Mouse (Mus musculus) embryonic facial prominence, embryonic 15.5 days (tissue): ENCODE measurements around the gene Galns. TPM values are rescaled to one million over a fixed set of nuclear protein-coding genes. Genes with fewer than 3 reads are reported as not detected.
"Not testable (repeated sequence)": the region's sequence is repeated elsewhere in the genome, so short reads cannot be mapped to it uniquely, and the experiment has no call there.

Source experiments
- ATAC-seq: fragments of 200-750 bp; cut with Nextera tagmentation; 2 replicates; pipeline ENCODE4 v1.8.0; 2017; ENCODE audit warnings: low read depth, moderate TSS enrichment; ENCODE audit not compliant: insufficient number of reproducible peaks, low FRiP score, low TSS enrichment
- H3K27ac ChIP-seq: fragments of 300-500 bp; sonication (generic); replicated peaks from 2 replicates; pipeline ENCODE4 v1.5.1; 2015; ENCODE audit warnings: mild to moderate bottlenecking, inconsistent platforms
- H3K27me3 ChIP-seq: fragments of 300-500 bp; sonication (generic); 2 replicates; pipeline ENCODE4 v1.6.1; 2015; ENCODE audit warnings: inconsistent platforms
- H3K36me3 ChIP-seq: fragments of 300-500 bp; sonication (generic); 2 replicates; pipeline ENCODE4 v1.6.1; 2015; ENCODE audit warnings: mild to moderate bottlenecking, inconsistent platforms
- H3K4me1 ChIP-seq: fragments of 300-500 bp; sonication (generic); 2 replicates; pipeline ENCODE4 v1.6.1; 2015; ENCODE audit warnings: inconsistent platforms
- H3K4me2 ChIP-seq: fragments of 300-500 bp; sonication (generic); replicated peaks from 2 replicates; pipeline ENCODE4 v1.6.1; 2015; ENCODE audit warnings: mild to moderate bottlenecking, inconsistent platforms
- H3K4me3 ChIP-seq: fragments of 300-500 bp; sonication (generic); replicated peaks from 2 replicates; pipeline ENCODE4 v1.5.1; 2015; ENCODE audit warnings: mild to moderate bottlenecking, inconsistent platforms
- H3K9ac ChIP-seq: fragments of 300-500 bp; sonication (generic); 2 replicates; pipeline ENCODE4 v1.6.1; 2015; ENCODE audit warnings: inconsistent platforms
- H3K9me3 ChIP-seq: fragments of 300-500 bp; sonication (generic); replicated peaks from 2 replicates; pipeline ENCODE4 v1.6.1; 2016; ENCODE audit warnings: inconsistent platforms
- WGBS: fragments of 180-500 bp; shearing (Covaris S2); methylation state at CpG from one replicate; pipeline ENCODE4 v1.1.7; 2015; 5-methylcytosine and 5-hydroxymethylcytosine counted together
- polyA plus RNA-seq: library from polyadenylated mRNA; unstranded; fragments of >200 nt; fragmentation: Nextera tagmentation; extraction: Ambion mirVana; gene quantifications from 2 replicates; pipeline ENCODE4 v1.2.1, GENCODE M21; 2015

Gene Galns
- polyA plus RNA-seq, 1 experiment from 2014 or later, result 11.3 TPM

DNA sequence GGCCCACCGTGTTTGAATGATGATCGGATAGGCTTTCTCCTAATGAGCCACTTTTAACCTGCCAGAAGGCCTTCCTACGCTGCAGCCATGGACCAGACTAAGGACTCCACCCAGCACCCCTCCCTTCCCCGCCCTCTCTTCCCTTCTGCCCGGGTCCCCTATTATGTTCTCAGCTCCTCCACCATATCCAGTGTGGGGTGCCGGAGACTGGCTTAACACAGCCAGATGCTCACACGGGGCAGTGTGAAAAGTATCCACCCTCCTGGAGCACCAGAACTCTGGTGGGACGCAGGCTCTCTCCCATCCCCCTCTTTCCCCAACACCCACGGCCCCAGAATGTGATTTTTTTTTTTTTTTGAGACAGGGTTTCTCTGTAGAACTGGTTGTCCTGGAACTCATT lies 37.7 kb downstream of the Galns start:
- Histone ChIP-seq H3K27ac (no peak overlapping the region), H3K4me3 (no peak overlapping the region), H3K4me2 (no peak overlapping the region), H3K27me3 (no peaks in the 10 kb centered on the region), H3K4me1 (peaks cover 41% of the 10 kb centered on the region), H3K9ac (no peak overlapping the region), H3K9me3 (no peaks in the 10 kb centered on the region), H3K36me3 (peaks cover 51% of the 10 kb centered on the region)
- ATAC-seq, result no peak
- WGBS, result 55% methylated on average over 9 of the region's 9 CpGs

DNA sequence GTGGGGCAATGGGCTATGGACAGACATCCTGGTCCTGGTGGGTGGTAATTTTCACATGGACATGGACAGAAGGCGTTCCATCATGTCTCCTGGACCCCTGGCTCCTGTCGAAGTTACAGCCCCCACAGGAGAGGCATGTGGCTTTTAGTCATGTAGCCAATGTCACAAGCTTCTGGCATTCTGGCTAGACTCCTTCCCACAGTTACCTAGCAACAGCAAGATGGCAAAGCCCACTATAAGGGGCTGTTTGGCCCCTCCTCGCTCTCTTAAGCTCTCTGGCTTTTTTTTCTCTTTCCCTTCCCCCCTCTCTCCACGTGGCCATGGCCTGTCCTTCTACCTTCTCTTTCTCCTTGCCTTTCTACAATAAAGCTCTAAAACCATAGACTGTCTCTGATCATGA lies 38.1 kb downstream of the Galns start:
- H3K9ac ChIP-seq, H3K9me3 ChIP-seq, H3K27ac ChIP-seq, ATAC-seq, H3K4me2 ChIP-seq, H3K4me3 ChIP-seq, H3K27me3 ChIP-seq: not testable (repeated sequence)
- WGBS, result 55% methylated on average over 4 of the region's 4 CpGs
- Histone ChIP-seq H3K36me3 (peaks cover 51% of the 10 kb centered on the region), H3K4me1 (peaks cover 39% of the 10 kb centered on the region)

- 90% methylated on average over 3 of the region's 3 CpGs for WGBS
- Histone ChIP-seq H3K36me3 (peaks cover 51% of the 10 kb centered on the region), H3K9ac (no peak overlapping the region), H3K27ac (no peak overlapping the region; the same call in 1 of the 2 replicates), H3K4me1 (peaks cover 39% of the 10 kb centered on the region), H3K4me3 (no peak overlapping the region), H3K4me2 (no peak overlapping the region), H3K27me3 (no peaks in the 10 kb centered on the region), H3K9me3 (no peaks in the 10 kb centered on the region)
- ATAC-seq, result no peak
Measured at GRCm38 (mm10) chr8:122572751-122573150, 38.5 kb downstream of the Galns start.

- no peaks in the 10 kb centered on the region for H3K9me3 ChIP-seq
- WGBS, result 90% methylated on average over 17 of the region's 17 CpGs
- H3K9ac ChIP-seq, result no peak overlapping the region
- H3K27ac ChIP-seq, result no peak overlapping the region
- H3K27me3 ChIP-seq, result no peaks in the 10 kb centered on the region
- no peak overlapping the region for H3K4me3 ChIP-seq
- ATAC-seq, result no peak
- H3K4me1 ChIP-seq, result peaks cover 39% of the 10 kb centered on the region
- peaks cover 51% of the 10 kb centered on the region for H3K36me3 ChIP-seq
- no peak overlapping the region for H3K4me2 ChIP-seq
Measured at GRCm38 (mm10) chr8:122571750-122572267, 39.5 kb downstream of the Galns start.

- 90% methylated on average over 11 of the region's 11 CpGs for WGBS
- H3K4me2 ChIP-seq, result no peak overlapping the region
- no peak overlapping the region for H3K9ac ChIP-seq
- peaks cover 51% of the 10 kb centered on the region for H3K36me3 ChIP-seq
- no peaks in the 10 kb centered on the region for H3K27me3 ChIP-seq
- no peak overlapping the region for H3K4me3 ChIP-seq
- H3K4me1 ChIP-seq, result peaks cover 42% of the 10 kb centered on the region
- H3K9me3 ChIP-seq, result no peaks in the 10 kb centered on the region
- ATAC-seq, result no peak
- H3K27ac ChIP-seq, result no peak overlapping the region
Measured at GRCm38 (mm10) chr8:122571153-122571552, 40.1 kb downstream of the Galns start.

- Histone ChIP-seq H3K27ac (no peak overlapping the region), H3K36me3 (peaks cover 51% of the 10 kb centered on the region), H3K27me3 (no peaks in the 10 kb centered on the region), H3K4me1 (peaks cover 31% of the 10 kb centered on the region), H3K4me2 (no peak overlapping the region), H3K4me3 (no peak overlapping the region), H3K9me3 (no peaks in the 10 kb centered on the region), H3K9ac (no peak overlapping the region)
- WGBS, result 92% methylated on average over 16 of the region's 16 CpGs
- no peak for ATAC-seq
Measured at GRCm38 (mm10) chr8:122569996-122570395, 41.3 kb downstream of the Galns start.

DNA sequence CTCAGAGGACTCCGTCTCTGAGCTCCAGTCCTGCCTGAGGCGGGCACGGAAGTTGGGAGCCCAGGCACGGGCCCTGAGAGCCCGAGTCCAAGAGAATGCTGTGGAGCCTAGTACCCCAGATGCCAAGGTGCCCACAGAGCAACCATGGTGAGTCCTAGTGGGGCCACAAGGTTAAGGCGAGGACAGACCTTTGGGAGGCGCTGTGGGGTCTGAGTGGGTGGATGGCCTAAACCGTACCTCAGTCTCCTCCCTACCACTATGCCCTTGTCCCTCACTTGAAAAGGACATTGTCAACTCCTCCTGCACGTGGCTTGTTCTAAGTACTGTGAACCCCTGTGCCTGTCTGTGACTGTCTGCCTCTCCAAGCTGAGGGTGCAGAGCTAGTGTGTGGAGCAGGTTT lies 41.9 kb downstream of the Galns start:
- 58% methylated on average over 9 of the region's 9 CpGs for WGBS
- no peak for ATAC-seq
- Histone ChIP-seq H3K4me3 (peak overlapping the region; percentile 88), H3K4me2 (peak overlapping the region; percentile 75), H3K9me3 (no peaks in the 10 kb centered on the region), H3K4me1 (peaks cover 24% of the 10 kb centered on the region), H3K27me3 (no peaks in the 10 kb centered on the region), H3K36me3 (peaks cover 48% of the 10 kb centered on the region), H3K27ac (0 out of 2 replicates have a peak overlapping the region, but pooled peaks have one; percentile 7), H3K9ac (peak overlapping the region; percentile 28)

- 12% methylated on average over 10 of the region's 10 CpGs for WGBS
- Histone ChIP-seq H3K4me1 (peaks cover 24% of the 10 kb centered on the region), H3K4me3 (peak overlapping the region; percentile 88), H3K27ac (0 out of 2 replicates have a peak overlapping the region, but pooled peaks have one; percentile 7), H3K27me3 (no peaks in the 10 kb centered on the region), H3K4me2 (peak overlapping the region; percentile 75), H3K36me3 (peaks cover 44% of the 10 kb centered on the region), H3K9me3 (no peaks in the 10 kb centered on the region), H3K9ac (peak overlapping the region; percentile 28)
- ATAC-seq, result no peak
Measured at GRCm38 (mm10) chr8:122568881-122569309, 42.4 kb downstream of the Galns start.

- peak overlapping the region; percentile 75 for H3K4me2 ChIP-seq
- H3K27me3 ChIP-seq, result no peaks in the 10 kb centered on the region
- ATAC-seq, result peak; percentile 7; the same call in 1 of the 2 replicates
- peak overlapping the region; percentile 85 for H3K9ac ChIP-seq
- H3K9me3 ChIP-seq, result no peaks in the 10 kb centered on the region
- under 1% methylated on average over 34 of the region's 34 CpGs for WGBS
- peaks cover 24% of the 10 kb centered on the region for H3K4me1 ChIP-seq
- peak overlapping the region; percentile 96 for H3K27ac ChIP-seq
- H3K36me3 ChIP-seq, result peaks cover 39% of the 10 kb centered on the region
- peak overlapping the region; percentile 88 for H3K4me3 ChIP-seq
Measured at GRCm38 (mm10) chr8:122568109-122568504, 43.2 kb downstream of the Galns start.

DNA sequence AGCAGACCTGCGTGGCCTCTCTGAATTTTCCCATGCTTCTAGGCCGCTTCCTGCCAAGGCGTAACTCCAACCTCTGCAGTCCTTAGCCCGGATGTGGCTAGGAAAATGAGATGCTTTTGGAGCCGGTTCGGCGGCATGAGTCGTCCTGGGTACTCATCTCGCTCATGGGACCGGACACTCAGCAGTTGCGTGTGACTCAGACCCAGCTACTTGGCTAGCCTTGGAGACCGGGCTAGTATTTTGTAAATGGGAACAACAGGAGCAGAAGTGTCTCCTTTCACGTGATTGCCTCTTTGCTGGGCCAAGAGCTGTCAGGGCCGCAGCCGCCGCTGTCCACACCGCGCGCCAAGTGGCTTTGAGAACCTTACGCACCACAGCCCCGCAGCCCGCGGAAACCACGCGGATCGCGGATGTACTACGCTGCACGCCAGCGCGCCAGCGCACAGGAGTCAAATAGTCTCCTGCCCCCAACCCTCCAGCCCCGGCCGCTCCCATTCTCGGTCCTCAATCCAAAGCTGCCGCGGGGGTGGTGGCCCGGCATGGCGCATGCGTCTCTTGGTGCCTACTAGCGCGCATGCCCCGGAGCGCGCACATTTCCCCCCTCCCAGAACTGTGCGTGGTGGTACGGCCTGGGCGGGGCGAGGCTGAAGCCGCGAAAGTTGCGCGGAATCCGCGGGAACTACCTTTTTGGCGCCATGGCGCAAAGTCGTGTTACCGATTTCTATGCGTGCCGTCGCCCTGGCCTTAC lies 43.7 kb downstream of the Galns start, which contains the start of gene Cdt1:
Gene Cdt1 (plus strand): TSS at position 655 of the 748 bp plus-strand sequence.
- Histone ChIP-seq H3K4me2 (peak within 1 kb of the TSS; percentile 75), H3K9ac (peak within 1 kb of the TSS; percentile 85), H3K9me3 (no peaks in the 10 kb centered on the region), H3K27ac (peak within 1 kb of the TSS; percentile 96), H3K4me1 (peaks cover 24% of the 10 kb centered on the region), H3K36me3 (peaks cover 33% of the 10 kb centered on the region), H3K27me3 (no peaks in the 10 kb centered on the region), H3K4me3 (peak within 1 kb of the TSS; percentile 88)
- ATAC-seq, result peak; percentile 96
- WGBS, result under 1% methylated on average over 62 of the region's 62 CpGs

GRCm38 (mm10) chr8:122566766-122567165 lies 44.5 kb downstream of the Galns start:
- peaks cover 24% of the 10 kb centered on the region for H3K4me1 ChIP-seq

More at GRCm38 (mm10) chr8:122566766-122567165, 44.5 kb downstream of the Galns start:
- Histone ChIP-seq H3K9me3 (no peaks in the 10 kb centered on the region), H3K36me3 (peaks cover 25% of the 10 kb centered on the region), H3K27ac (peak overlapping the region; percentile 96), H3K9ac (0 out of 2 replicates have a peak overlapping the region, but pooled peaks have one; percentile 85), H3K4me2 (peak overlapping the region; percentile 75), H3K4me3 (peak overlapping the region; percentile 88), H3K27me3 (no peaks in the 10 kb centered on the region)
- 22% methylated on average over 6 of the region's 6 CpGs for WGBS
- no peak for ATAC-seq
